Mouse (Mus musculus) stomach, postnatal 0 days (tissue): Measurements from ENCODE around the gene Alox15. TPM values are rescaled to one million over a fixed set of nuclear protein-coding genes. Genes with fewer than 3 reads are reported as not detected.
A peak's percentile ranks its signal among the peaks of the same experiment; 100 is the strongest.

Source experiments
- ATAC-seq: fragments of 200-750 bp; cut with Nextera tagmentation; 2 replicates; pipeline ENCODE4 v1.8.0; 2017; ENCODE audit not compliant: low FRiP score, low TSS enrichment
- DNase-seq: peaks from one replicate; pipeline ENCODE4 v3.0.0-alpha.2; 2016; ENCODE audit warnings: low spot score
- H3K27ac ChIP-seq: fragments of 300-500 bp; sonication (generic); replicated peaks from 2 replicates; pipeline ENCODE4 v1.5.1; 2014; ENCODE audit warnings: mild to moderate bottlenecking, control low read depth
- H3K27me3 ChIP-seq: fragments of 300-500 bp; sonication (generic); 2 replicates; pipeline ENCODE4 v1.6.1; 2014; ENCODE audit warnings: low read length; ENCODE audit not compliant: control insufficient read depth, insufficient read depth
- H3K36me3 ChIP-seq: fragments of 300-500 bp; sonication (generic); 2 replicates; pipeline ENCODE4 v1.6.1; 2014; ENCODE audit warnings: low read length, mixed read lengths; ENCODE audit not compliant: control insufficient read depth, insufficient read depth
- H3K4me1 ChIP-seq: fragments of 300-500 bp; sonication (generic); replicated peaks from 2 replicates; pipeline ENCODE4 v1.6.1; 2014; ENCODE audit warnings: antibody characterized with exemption; ENCODE audit not compliant: control insufficient read depth, insufficient read depth
- H3K4me2 ChIP-seq: fragments of 300-500 bp; sonication (generic); replicated peaks from 2 replicates; pipeline ENCODE4 v1.6.1; 2014; ENCODE audit warnings: low read depth, mild to moderate bottlenecking, control low read depth, moderate library complexity
- H3K4me3 ChIP-seq: fragments of 300-500 bp; sonication (generic); 2 replicates; pipeline ENCODE4 v1.5.1; 2014; ENCODE audit warnings: low read depth, low read length, control low read depth
- H3K9ac ChIP-seq: fragments of 300-500 bp; sonication (generic); 2 replicates; pipeline ENCODE4 v1.6.1; 2014; ENCODE audit warnings: mild to moderate bottlenecking, low read length, control low read depth, mixed read lengths
- H3K9me3 ChIP-seq: fragments of 300-500 bp; sonication (generic); 2 replicates; pipeline ENCODE4 v1.6.1; 2016; ENCODE audit warnings: low read length; ENCODE audit not compliant: control insufficient read depth
- CTCF ChIP-seq: IDR thresholded peaks from 2 replicates; pipeline ENCODE4 v1.5.1; 2016; ENCODE audit warnings: antibody characterized with exemption, low read depth, mild to moderate bottlenecking, moderate library complexity
- EP300 ChIP-seq: optimal IDR thresholded peaks from 2 replicates; pipeline ENCODE3; 2016; ENCODE audit warnings: antibody characterized with exemption
- WGBS: fragments of 180-500 bp; shearing (Covaris S2); extraction: QIAGEN DNeasy Blood & Tissue Kit; methylation state at CpG from one replicate; pipeline ENCODE4 v1.1.7; 2014; 5-methylcytosine and 5-hydroxymethylcytosine counted together
- polyA plus RNA-seq: library from polyadenylated mRNA; unstranded; fragments of >200 nt; fragmentation: Nextera tagmentation; extraction: Ambion mirVana; gene quantifications from 2 replicates; pipeline ENCODE4 v1.2.1, GENCODE M21; 2015

The Alox15 gene
- polyA plus RNA-seq, 1 experiment from 2014 or later: 3.2 TPM

GRCm38 (mm10) chr11:70348630-70349029, 3.2 kb downstream of the Alox15 start:
- WGBS: 81% methylated on average over 9 of the region's 9 CpGs
- H3K27me3 ChIP-seq: no peaks in the 10 kb centered on the region

GRCm38 (mm10) chr11:70347861-70348260, 4.0 kb downstream of the Alox15 start:
- no peak overlapping the region for H3K27ac ChIP-seq
- DNase-seq (no peak), ATAC-seq (no peak)
- 77% methylated on average over 10 of the region's 10 CpGs for WGBS
- H3K9ac ChIP-seq: no peak overlapping the region
- no peaks in the 10 kb centered on the region for H3K9me3 ChIP-seq
- H3K36me3 ChIP-seq: no peaks in the 10 kb centered on the region
- TF ChIP-seq EP300 (no peak), CTCF (no peak)
- peaks cover 4% of the 10 kb centered on the region for H3K4me1 ChIP-seq
- H3K4me2 ChIP-seq: no peak overlapping the region
- H3K27me3 ChIP-seq: no peaks in the 10 kb centered on the region
- H3K4me3 ChIP-seq: no peak overlapping the region

More at GRCm38 (mm10) chr11:70348630-70349029, 3.2 kb downstream of the Alox15 start:
- ATAC-seq: no peak
- no peak for DNase-seq
- H3K4me2 ChIP-seq: no peak overlapping the region
- H3K9ac ChIP-seq: no peak overlapping the region
- no peak for TF ChIP-seq CTCF
- TF ChIP-seq EP300: no peak
- peaks cover 4% of the 10 kb centered on the region for H3K4me1 ChIP-seq
- H3K36me3 ChIP-seq: no peaks in the 10 kb centered on the region
- H3K4me3 ChIP-seq: no peak overlapping the region
- no peaks in the 10 kb centered on the region for H3K9me3 ChIP-seq
- no peak overlapping the region for H3K27ac ChIP-seq

- H3K27me3 ChIP-seq: no peaks in the 10 kb centered on the region
- H3K4me1 ChIP-seq: no peaks in the 10 kb centered on the region
- DNase-seq: peak; percentile 74
- peak; percentile 95 for ATAC-seq
- H3K4me2 ChIP-seq: no peak overlapping the region
- H3K4me3 ChIP-seq: no peak overlapping the region
- 49% methylated on average over 8 of the region's 8 CpGs for WGBS
- no peak overlapping the region for H3K27ac ChIP-seq
- H3K9ac ChIP-seq: no peak overlapping the region
- TF ChIP-seq CTCF: no peak
- TF ChIP-seq EP300: no peak
- H3K36me3 ChIP-seq: no peaks in the 10 kb centered on the region
- H3K9me3 ChIP-seq: no peaks in the 10 kb centered on the region
These were observed 6.3 kb downstream of the Alox15 start for GRCm38 (mm10) chr11:70345546-70345945.

- Histone ChIP-seq H3K9ac (no peak overlapping the region), H3K4me2 (no peak overlapping the region), H3K27me3 (no peaks in the 10 kb centered on the region), H3K9me3 (no peaks in the 10 kb centered on the region), H3K4me3 (no peak overlapping the region), H3K36me3 (no peaks in the 10 kb centered on the region), H3K4me1 (no peaks in the 10 kb centered on the region), H3K27ac (no peak overlapping the region)
- DNase-seq (no peak), ATAC-seq (peak; percentile 35)
- TF ChIP-seq CTCF: no peak
- no peak for TF ChIP-seq EP300
- 70% methylated on average over 10 of the region's 10 CpGs for WGBS
These were observed 6.8 kb downstream of the Alox15 start for GRCm38 (mm10) chr11:70345061-70345460.

- H3K36me3 ChIP-seq: no peaks in the 10 kb centered on the region
- TF ChIP-seq EP300 (no peak), CTCF (peak; percentile 20; the same call in 1 of the 2 replicates)
- H3K27me3 ChIP-seq: no peaks in the 10 kb centered on the region
These were observed 12.3 kb downstream of the Alox15 start for GRCm38 (mm10) chr11:70339481-70339880.

GRCm38 (mm10) chr11:70334477-70334876, 17.4 kb downstream of the Alox15 start:
- ATAC-seq (0 out of 2 replicates have a peak, but pooled peaks have one; percentile 63), DNase-seq (peak; percentile 71)
- H3K4me3 ChIP-seq: no peak overlapping the region
- TF ChIP-seq EP300 (no peak), CTCF (peak; percentile 82)
- no peak overlapping the region for H3K9ac ChIP-seq
- no peaks in the 10 kb centered on the region for H3K27me3 ChIP-seq
- WGBS: 28% methylated on average over 4 of the region's 4 CpGs
- H3K4me2 ChIP-seq: no peak overlapping the region
- H3K9me3 ChIP-seq: no peaks in the 10 kb centered on the region
- no peaks in the 10 kb centered on the region for H3K4me1 ChIP-seq
- no peaks in the 10 kb centered on the region for H3K36me3 ChIP-seq
- H3K27ac ChIP-seq: no peak overlapping the region

More at GRCm38 (mm10) chr11:70339481-70339880, 12.3 kb downstream of the Alox15 start:
- ATAC-seq: no peak
- no peaks in the 10 kb centered on the region for H3K9me3 ChIP-seq
- H3K4me1 ChIP-seq: no peaks in the 10 kb centered on the region
- no peak for DNase-seq
- H3K9ac ChIP-seq: no peak overlapping the region
- WGBS: 33% methylated on average over 7 of the region's 7 CpGs
- no peak overlapping the region for H3K4me3 ChIP-seq
- H3K4me2 ChIP-seq: no peak overlapping the region
- no peak overlapping the region for H3K27ac ChIP-seq
